Mouse (Mus musculus) cerebellum, adult 18-20 months (tissue): ENCODE results near the gene Tlcd1.
"Not testable (repeated sequence)": the region's sequence is repeated elsewhere in the genome, so short reads cannot be mapped to it uniquely, and the experiment has no call there.

Source experiments
- DNase-seq, 2 experiments: peaks; one replicate each; pipeline ENCODE4 v3.0.0; 2021

Gene Tlcd1

DNA sequence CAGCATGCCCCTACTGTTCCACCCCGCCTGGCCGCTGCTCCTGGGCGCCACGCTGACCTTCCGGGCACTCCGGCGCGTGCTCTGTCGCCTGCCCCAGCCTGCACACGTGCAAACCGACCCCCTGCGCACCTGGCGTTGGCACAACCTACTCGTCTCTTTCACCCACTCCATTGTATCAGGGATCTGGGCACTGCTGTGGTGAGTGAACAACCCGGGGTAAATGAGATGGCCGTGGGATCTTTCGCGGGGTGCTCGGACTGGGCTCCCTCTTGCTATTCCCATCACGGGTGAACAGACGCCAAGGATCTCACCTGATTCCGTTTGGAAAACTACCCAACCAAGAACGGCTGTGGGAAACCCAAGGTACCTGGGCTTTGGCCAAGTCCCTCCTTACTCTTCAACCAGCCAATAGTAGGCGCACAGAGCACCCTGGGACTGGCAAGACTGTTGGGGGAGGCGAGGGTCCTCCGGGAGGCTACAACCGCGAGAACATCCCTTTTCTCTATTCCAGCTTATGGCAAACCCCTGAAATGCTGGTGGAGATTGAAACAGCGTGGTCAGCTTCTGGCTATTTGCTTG is 2.4 kb downstream of the Tlcd1 start:
- DNase-seq: peak in 1 of 2 experiments; percentile 47

DNA sequence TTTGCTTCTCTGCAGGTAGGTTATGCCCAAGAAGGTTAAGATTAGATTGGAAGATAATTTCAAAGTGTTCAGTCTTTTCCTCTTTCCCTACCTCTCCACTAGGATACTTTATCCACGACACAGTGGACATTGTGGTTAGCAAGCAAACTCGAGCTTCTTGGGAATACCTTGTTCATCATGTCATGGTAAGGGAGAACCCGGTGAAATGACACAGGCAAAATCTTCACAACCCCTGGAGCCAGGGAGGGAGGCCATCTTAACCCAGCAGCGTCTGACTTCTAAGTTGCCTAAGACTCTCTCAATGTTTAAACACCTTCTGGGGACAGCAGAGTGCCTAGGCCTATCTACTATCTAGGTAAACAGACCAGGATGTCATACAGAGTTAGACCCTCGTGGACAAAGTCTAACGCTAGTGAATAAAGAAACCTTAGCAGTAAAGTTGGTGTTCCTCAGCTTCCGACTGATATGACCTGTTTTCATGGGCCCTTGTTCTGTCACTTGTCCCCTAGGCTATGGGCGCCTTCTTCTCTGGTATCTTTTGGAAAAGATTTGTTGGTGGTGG is 3.0 kb downstream of the Tlcd1 start:
- DNase-seq: no peak

DNA sequence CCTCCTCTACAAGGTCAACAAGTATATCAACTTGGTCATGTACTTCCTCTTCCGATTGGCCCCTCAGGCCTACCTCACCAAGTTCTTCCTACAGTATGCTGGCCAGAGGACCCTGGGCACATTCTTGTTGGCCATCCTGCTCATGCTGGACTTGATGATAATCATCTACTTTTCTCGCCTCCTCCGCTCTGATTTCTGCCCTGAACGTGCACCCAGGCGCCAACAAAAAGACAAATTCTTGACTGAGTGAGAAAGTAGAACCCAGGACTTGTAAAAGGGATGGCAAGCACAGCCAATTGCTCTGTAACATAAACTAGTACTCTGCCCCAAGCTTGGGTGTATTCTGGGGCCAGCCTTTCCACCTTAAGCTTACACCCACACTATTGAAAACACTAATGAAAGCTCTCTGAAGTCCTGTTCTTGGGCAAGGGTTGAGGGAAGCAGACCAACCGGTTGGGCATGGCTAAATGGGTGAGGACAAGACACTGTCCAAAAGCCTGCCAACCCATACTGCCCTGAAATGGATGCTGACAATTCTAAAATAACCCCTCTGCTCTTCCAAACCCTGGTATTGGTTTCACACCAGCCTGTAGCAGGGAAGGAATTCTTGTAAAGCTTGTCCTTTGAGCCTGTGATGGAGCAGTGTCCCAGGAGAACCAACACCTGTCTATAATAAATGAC is 3.7 kb downstream of the Tlcd1 start:
- no peak for DNase-seq

DNA sequence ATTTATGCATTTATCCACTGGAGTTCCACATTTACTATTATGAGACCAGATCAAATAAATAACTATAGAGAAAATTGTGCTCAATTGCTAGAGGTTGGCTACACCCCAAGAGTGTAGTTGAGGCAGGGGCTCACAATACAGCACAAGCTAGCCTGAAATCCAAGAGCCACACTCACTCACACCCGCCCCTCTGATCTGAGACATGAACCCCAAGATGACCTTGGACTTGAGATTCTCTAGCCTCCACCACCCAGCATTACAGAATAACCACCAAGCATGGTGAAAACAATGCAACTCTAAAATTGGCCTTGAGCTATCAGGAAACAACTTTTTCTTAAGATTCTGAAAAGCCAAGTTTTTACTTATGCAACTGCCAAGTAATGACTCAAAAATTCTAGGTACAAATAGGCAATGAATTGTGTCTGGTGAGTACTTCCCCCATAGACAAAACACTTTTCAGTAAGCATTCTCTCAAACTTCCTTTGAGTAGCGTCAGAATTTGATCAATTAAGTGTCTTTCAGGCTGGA is 5.4 kb downstream of the Tlcd1 start:
- DNase-seq: no peak

DNA sequence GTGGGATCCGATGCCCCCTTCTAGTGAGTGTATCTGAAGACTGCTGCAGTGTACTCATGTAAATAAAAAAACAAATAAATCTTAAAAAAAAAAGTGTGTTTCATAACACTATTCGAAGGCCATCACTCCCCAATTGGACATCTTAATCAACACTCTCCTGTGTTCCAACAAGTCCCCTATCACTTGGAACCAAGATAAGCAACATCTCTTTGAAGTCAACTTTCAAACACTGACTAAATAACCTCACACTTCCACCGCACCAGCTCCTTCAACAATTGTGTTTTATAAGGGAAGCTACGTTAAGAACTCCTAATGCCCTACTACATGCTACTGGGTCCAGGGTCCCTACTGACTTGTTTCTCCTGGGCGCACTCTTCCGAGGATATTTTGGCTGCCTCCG is 5.9 kb downstream of the Tlcd1 start:
- DNase-seq: no peak

DNA sequence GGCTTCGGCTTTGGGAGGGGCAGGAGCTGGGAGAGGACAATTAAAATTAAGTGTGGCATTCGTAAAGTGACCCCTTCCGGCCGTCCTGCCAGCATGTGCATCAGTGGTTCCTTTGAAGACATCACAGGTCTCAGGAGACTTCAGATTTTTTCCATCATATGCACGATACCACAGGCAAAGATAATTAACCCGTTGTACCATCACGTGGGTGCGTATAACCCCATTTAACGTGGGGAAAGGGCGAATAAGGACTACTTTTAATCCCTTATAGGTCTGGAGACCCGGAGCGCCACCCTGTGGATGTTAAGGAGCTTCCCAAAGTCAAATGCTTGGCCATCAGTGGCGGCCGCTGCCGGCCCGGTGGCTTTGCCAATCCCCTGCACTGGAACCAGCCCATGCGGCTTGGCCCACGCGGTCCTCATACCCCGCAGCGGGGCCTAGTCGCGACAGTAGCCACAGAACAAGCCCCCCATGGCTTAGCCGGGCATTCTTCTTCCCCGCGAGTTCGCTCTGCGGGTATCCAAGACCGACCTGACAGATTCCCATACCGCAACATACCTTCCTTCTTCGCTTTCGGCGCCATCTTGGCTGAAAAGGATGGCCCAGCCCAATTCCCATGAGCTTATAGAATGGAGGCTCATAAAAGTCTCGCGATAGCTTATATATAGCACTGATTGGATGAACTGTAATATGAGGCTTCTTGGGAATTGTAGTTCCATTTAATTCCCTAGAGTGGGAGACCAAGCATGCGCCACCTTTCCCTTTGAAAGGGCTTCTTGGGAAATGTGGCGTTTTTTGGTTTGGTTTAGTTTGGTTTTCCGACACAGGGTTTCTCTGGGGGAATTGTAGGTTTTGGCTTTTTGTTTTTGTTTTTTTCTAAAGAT is 6.7 kb downstream of the Tlcd1 start, which contains the start of gene Rpl23a:
Rpl23a (minus strand) TSS at position 624 of the 884 bp plus-strand sequence.
- DNase-seq: peak; percentile 83 to 86

DNA sequence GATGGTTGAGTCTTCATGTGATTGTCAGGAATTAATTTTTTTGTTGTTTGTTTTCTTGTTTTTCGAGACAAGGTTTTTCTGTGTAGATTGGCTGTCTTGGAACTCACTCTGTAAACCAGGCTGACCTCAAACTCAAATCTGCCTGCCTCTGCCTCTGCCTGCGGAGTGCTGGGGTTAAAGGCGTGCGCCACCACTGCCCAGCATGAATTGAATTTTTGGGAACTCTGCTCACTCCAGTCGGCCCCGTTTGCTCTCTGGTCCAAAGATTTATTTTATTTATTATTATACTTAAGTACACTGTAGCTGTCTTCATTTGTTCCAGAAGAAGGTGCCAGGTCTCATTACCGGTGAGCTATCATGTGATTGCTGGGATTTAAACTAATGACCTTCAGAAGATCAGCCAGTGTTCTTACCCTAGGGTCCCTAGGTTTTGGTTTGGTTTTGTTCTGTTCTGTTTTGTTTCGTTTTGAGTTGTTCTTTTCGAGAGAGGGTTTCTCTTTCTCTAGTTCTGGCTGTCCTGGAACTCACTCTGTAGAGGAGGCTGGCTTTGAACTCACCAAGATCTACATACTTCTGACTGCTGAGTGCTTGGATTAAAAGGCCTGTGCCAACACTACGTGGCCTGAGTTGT is 7.5 kb downstream of the Tlcd1 start:
- DNase-seq: no peak

DNA sequence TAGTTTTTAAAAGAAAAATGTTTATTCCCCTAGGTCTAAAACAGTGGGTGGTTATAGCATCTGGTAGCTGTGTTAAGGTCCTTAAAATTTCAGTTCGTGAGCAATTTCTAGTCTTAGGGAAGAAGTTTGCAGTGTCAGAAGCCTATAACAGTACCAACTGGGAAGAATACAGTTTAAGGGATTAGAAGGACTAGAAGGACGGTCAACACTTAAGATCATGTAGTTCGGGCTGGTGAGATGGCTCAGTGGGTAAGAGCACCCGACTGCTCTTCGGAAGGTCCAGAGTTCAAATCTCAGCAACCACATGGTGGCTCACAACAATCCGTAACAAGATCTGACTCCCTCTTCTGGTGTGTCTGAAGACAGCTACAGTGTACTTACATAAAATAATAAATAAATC is 8.2 kb downstream of the Tlcd1 start:
- DNase-seq: not testable (repeated sequence)

DNA sequence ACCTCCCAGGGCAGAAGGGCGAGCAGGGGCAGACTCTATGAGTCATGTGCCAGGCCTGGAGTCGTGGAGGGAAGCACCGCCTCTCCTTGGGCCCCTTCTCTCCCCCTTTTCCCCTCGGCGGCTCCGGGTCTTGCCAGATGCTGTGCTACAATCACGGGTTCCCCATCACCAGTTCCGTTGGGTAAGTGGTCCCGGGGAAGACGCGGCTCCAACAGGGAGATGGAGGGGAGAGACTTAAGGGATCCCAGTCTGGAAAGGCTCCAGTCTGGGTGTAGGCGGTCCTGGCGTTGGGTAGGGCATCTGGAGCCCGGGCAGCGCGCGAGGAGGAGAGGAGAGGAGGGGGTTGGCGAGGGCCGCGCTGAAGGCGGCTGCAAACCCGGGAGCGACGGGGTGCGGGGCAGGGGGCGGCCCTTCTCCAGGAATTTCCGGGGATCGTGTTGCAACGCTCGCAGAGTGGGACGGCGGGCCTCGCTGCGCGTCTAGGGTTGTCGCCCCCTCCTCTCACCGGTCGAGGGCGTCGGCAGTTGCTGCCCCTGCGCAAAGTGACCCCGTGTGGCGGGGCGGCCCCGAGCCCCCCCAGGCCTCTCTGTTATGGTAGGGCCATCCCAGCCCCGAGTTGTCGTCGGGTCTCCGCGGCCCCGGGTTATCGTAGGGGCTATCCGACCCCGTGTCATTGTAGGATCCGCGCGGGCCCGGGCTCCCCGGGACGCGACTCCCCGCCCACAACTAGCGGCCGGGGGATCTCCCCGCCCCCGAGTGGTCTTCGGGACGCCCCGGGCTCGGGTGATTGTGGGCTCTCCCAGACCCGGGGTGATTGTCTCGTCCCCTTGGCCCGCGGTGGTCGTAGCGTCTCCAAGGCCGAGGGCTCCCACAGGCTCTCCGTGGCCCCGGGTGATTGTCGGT is 12.1 kb downstream of the Tlcd1 start, which contains the start of gene Rab34:
Rab34 (plus strand) TSS at position 100 of the 903 bp plus-strand sequence.
- peak in 1 of 2 experiments; percentile 29 for DNase-seq

DNA sequence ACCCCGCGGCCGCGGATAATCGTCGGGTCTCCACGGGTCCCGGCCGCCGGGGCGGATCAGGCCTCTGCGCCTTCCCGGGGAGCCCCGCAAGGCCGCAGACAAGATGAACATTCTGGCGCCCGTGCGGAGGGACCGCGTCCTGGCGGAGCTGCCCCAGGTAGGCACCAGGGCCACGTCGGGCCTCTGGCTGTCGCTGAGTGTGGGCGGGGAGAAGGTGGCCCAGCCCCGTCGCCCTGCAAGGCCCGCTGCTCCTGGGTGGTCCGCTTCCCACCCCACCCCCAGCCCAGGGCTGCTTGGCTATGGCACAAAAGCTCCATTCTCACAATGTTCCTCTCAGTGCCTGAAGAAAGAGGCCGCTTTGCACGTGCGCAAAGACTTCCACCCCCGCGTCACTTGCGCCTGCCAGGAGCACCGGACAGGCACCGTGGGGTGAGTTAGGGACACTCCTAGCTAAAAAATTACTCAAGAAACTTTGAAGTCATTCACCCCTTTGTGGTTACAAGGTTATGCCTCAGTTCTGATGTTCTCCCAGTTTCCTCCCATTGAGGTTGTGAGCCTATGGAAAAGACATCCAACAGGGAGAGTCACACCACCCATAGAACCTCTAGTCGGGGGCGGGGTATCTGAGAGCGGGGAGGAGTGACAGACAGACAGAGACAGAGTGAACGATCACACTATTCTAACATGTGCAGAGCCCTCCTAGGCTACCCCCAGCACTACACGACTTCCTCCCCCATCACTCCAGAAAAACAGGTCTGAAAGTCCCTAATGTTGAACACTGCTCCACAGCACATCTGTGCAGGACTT is 12.9 kb downstream of the Tlcd1 start:
- DNase-seq: no peak

DNA sequence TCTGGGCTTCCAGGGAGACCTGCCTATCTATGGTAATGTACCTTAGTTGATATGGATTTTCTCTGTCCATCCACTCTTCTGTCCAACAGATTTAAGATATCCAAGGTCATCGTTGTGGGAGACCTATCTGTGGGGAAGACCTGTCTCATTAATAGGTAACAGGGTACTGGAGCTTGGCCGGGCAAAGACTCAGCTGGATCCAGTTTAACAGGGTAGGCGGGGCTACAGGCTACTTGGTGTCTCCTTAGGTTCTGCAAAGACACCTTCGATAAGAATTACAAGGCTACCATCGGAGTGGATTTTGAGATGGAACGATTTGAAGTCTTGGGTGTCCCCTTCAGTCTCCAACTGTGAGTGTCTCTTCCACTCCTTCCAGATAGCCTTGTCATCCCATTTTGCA is 13.5 kb downstream of the Tlcd1 start:
- no peak for DNase-seq

DNA sequence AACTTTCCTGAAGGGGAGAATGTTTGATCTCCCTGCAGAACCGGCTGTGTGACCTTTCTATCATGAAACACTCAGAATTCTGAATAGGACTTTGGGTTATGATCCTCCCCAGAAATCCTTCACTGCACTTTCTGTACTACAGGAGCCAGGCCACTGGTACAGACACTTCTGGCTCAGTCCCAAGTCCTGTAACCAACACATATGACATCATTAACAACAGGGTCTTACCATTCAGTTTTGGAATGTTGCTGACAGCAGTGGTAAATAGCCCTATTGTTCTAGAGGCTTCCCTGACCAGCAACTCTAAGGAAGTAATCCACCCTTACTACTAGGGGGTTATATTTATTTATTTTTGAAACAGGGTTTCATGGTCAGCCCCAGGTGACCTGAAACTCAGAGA is 16.6 kb downstream of the Tlcd1 start, which contains the start of gene Proca1:
Proca1 (plus strand) TSS at position 280 of the 400 bp plus-strand sequence.
- DNase-seq: no peak

DNA sequence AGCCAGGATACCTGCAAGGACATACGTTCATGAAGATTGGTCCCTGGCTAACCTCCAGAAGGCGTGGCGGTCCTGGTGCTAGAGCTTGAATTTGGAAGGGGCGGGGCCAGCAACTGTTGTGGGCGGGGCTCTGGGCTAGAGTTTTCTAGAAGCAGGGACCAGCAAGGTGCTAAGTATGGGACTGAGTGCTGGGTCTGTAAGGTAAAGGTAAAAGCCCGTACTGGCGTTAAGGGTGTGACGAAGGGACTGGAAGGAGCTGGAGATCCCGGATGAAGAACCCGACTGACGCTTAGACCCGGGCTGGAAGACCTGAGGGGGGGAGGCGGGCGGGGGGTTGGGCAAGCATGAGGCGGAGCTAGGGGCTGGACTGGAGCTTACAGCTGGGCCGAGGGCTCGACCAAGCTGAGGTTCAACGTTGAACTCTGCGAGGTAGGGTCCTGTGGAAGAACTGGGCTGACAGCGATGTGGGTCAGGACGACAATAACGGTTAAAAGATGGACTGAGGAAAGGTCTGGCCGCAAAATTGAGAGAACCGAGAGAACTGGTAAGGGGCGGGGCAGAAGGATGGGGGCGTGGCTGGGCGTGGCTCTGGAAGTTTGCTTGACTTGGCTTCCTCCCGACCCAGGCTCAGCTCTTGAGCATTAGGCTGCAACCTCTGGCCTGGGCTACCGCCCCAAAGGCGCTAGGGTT is 18.0 kb downstream of the Tlcd1 start:
- DNase-seq: no peak

DNA sequence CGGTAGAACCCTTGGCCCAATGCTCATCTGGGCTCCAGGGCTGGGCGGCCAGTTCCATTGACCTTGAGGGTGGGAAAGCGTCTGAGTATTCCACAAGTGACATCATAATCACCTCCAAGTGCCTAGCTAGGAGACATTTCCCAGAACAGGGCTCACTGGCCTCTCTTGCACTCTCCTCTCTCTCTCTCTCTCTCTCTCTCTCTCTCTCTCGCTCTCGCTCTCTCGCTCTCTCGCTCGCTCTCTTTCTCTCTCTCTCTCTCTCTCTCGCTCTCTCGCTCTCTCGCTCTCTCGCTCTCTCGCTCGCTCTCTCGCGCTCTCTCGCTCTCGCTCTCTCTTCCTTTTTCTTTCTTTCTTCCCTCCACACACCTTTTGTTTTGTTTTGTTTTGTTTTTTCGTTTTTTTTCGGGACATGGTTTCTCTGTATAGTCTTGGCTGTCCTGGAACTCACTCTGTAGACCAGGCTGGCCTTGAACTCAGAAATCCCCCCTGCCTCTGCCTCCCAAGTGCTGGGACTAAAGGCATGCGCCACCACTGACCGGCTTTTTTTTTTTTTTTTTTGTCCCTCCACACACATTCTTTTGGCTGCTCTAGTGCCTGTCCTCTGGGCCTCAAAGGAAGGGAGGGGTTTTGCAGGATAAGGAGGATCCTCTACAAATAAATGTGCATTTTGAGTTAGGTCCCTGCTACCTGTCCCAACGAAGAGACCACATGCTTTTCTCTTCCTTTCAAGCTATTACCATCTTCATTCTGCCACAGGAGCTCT is 18.8 kb downstream of the Tlcd1 start:
- no peak for DNase-seq

DNA sequence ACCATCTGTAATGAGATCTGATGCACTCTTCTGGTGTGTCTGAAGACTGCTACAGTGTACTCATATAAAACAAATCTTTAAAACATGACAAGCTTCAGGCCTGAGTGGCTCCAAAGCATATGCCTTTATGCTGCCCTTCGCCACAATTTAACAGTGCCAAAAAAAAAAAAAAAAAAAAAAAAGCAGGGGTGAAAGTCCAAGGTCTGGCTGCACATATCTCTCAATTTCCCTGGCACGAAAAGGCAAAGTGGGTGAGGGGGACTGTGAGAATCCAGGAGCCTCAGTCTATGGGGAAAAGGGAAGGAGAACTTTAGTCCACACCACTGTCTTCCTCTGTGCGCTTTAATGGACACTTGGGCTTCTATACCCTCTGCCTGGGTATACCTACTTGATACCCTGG is 25.9 kb downstream of the Tlcd1 start:
- DNase-seq: no peak

DNA sequence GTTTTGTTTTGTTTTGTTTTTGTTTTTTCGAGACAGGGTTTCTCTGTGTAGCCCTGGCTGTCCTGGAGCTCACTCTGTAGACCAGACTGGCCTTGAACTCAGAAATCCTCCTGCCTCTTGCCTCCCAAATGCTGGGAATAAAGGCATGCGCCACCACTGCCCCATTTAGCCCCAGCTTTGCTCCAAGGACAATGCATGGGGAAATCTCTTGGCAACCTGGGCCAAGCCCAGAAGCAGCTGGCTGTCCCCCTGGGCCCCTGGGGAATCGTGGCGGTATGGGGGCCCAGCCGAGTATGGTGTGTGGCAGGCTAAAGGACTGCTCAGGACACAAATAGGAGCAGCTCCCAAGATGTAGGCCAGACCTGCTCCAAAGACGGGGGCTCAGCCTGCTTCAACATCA is 27.8 kb downstream of the Tlcd1 start:
- DNase-seq: no peak

DNA sequence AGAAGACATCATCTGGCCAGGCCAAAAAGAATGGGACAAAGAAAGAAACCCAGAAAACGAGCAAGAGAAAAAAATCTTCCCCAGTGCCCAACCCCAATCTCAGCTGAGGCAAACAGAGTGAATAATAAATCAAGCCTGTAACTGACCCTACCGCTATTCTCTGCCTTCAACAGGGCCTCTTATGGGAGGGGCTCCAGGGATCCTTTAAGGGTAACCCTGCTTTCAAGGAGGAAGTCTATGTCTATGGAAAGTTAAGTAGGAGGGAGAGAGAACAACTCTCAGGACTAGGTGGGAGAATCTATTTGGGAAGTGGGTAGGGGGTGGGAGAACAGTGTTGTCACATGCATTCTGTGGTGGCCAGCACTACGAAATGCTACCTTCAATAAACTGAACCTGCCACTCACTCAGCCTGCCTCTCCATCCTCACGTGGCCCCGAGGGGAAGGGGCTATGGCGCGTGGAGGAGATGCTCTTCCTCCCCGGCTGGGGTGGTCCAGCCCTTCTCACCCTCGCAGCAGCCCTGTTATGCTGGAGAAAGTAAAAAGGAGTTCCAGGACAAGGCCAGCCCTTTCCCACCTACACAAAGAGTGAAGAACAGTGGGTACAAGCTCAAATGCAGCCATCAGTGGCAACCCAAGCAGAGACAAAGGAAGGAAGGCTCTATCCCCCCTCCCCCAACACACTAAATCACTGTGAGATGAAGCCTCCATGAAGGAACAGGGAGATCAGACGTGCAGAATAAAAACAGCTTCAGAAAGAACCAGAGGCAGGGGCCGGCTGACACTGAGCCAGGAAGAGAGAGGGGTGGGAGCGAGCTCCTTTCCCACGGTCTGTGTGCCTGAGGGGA is 29.1 kb downstream of the Tlcd1 start:
- no peak for DNase-seq

DNA sequence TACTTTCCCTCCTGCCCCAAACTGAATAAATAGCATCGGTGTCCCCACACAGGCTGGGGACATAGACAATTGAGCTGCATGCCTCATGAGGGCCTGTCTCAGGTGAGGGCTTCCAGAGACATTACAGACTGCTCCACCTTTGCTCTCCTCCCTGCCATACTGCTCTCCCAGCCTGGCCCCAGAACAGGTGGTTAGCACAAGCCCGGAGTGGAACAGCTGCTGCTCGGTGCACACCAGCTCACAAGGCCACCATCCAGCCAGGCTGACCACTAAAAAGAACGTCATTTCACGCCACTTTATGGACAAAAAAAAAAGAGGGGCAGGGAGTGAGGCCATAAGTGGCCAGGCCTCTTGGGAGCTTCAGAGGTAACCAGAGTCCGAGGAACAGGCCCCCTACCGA is 30.7 kb downstream of the Tlcd1 start:
- DNase-seq: no peak
